Mouse (Mus musculus) lung, postnatal 0 days (tissue): ENCODE results near the gene Ccdc188.

Experiments
- CTCF ChIP-seq: IDR thresholded peaks from 2 replicates; pipeline ENCODE4 v1.5.1; 2016; ENCODE audit warnings: antibody characterized with exemption, mild to moderate bottlenecking
- EP300 ChIP-seq: IDR thresholded peaks from 2 replicates; pipeline ENCODE4 v1.6.1; 2016; ENCODE audit warnings: antibody characterized with exemption, mild to moderate bottlenecking, control low read depth

DNA sequence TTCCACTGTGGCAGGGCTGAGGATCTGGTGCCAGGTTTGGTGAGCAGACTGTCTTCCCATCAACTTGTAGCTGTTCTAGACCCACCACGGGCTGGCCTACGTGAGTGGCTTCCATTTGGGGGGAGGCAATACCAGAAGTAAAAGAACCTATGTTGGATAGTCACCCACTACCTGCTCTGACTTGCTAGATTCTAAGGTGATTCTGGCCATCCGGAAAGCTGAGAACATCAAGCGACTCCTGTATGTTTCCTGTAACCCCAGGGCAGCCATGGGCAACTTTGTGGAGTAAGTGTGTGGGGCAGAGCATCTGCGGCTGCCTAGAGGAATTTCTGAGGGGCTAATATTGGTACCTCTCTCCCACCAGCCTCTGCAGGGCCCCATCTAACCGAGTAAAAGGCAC lies 35.1 kb downstream of the Ccdc188 start:
- TF ChIP-seq CTCF (no peak), EP300 (no peak)
